Mouse (Mus musculus) induced T-regulatory cell, adult 2 months (primary cell): ENCODE data around the gene Dcaf1.

Experiments used
- DNase-seq: peaks from one replicate; pipeline ENCODE4 v3.0.0-alpha.2; 2012; ENCODE audit warnings: low read depth

Gene Dcaf1

GRCm38 (mm10) chr9:106908174-106908573 lies 86.5 kb downstream of the Dcaf1 start:
- no peak for DNase-seq

DNA sequence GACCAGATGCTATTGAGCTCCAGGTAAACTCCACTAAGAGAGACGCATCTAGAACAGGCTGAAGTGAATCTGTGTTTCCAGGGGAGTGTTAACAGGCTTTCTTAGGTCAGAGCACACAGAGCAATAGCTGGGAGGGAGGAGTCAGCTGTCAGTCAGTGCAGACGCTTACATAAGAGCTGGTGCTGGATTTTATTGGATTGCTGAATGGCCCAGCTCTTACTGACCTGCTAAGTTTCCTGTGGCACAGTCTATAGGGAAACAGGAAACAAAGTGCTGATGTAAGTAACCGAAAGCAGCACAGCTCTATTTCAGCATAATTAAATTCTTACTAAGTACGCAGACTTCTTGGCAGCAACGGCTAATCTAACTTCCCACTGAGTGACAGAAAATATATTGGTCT lies 87.0 kb downstream of the Dcaf1 start:
- DNase-seq: no peak

DNA sequence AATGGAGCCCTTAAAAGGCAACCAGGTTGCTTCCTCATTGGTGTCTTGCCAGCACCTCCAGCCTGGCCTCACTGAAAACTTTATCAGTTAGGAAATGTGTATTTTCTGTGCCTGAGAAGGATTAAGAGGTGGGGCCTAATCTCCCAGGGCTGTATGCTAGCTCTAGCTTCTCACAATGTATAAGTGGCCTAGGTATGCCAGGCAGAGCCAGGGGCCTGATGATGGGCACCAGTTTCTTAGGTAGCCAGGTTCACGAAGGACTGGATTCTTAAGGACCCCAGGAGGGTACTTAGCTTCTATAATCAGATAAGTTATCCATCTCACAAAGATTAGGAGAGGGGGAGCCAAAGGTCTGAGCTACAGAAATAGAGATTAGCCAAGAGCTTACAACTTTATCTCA lies 90.0 kb downstream of the Dcaf1 start:
- no peak for DNase-seq

GRCm38 (mm10) chr9:106913759-106914158 lies 92.1 kb downstream of the Dcaf1 start:
- peak; percentile 45 for DNase-seq

DNA sequence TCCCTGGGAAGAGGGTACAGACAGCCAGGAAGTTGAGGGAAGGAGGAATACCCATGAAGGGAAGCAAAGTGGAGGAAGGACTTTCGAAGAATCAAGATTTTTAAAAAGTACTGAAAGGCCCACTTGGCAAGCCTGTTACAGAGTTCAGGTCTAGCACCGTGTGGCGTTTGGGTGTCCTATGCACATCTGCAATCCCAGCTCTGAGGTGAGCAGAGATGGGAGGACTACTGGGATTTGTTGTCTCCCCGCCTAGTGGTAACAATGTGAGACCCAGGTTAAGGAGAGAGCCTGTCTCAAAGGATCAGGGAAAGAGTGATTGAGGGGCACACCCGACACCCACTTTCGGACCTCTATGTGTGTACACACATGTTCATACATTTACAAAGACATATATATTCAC lies 93.2 kb downstream of the Dcaf1 start:
- DNase-seq: no peak
